Mouse (Mus musculus) forebrain, embryonic 16.5 days (tissue): ENCODE data around the gene Stk10. TPM values are rescaled to one million over a fixed set of nuclear protein-coding genes. Genes with fewer than 3 reads are reported as not detected.

Experiments used
- ATAC-seq: fragments of 200-750 bp; cut with Nextera tagmentation; 2 replicates; pipeline ENCODE4 v1.8.0; 2017; ENCODE audit warnings: mild to moderate bottlenecking, moderate library complexity
- H3K27ac ChIP-seq: fragments of 300-500 bp; sonication (generic); 2 replicates; pipeline ENCODE4 v1.5.1; 2014; ENCODE audit warnings: low read length, control low read depth
- H3K27me3 ChIP-seq: fragments of 300-500 bp; sonication (generic); replicated peaks from 2 replicates; pipeline ENCODE4 v1.6.1; 2014; ENCODE audit warnings: low read length; ENCODE audit not compliant: control insufficient read depth, insufficient read depth
- H3K36me3 ChIP-seq: fragments of 300-500 bp; sonication (generic); 2 replicates; pipeline ENCODE4 v1.6.1; 2014; ENCODE audit not compliant: control insufficient read depth, insufficient read depth
- H3K4me1 ChIP-seq: fragments of 300-500 bp; sonication (generic); replicated peaks from 2 replicates; pipeline ENCODE4 v1.6.1; 2014; ENCODE audit warnings: low read length; ENCODE audit not compliant: control insufficient read depth, insufficient read depth
- H3K4me2 ChIP-seq: fragments of 300-500 bp; sonication (generic); 2 replicates; pipeline ENCODE4 v1.6.1; 2014; ENCODE audit warnings: mild to moderate bottlenecking, low read length, control low read depth
- H3K4me3 ChIP-seq: fragments of 300-500 bp; sonication (generic); replicated peaks from 2 replicates; pipeline ENCODE4 v1.5.1; 2014; ENCODE audit warnings: mild to moderate bottlenecking, low read length, control low read depth
- H3K9ac ChIP-seq: fragments of 300-500 bp; sonication (generic); replicated peaks from 2 replicates; pipeline ENCODE4 v1.6.1; 2014; ENCODE audit warnings: low read depth, low read length, control low read depth
- H3K9me3 ChIP-seq: fragments of 300-500 bp; sonication (generic); 2 replicates; pipeline ENCODE4 v1.6.1; 2016; ENCODE audit warnings: low read length; ENCODE audit not compliant: control insufficient read depth
- WGBS: fragments of 180-500 bp; shearing (Covaris S2); extraction: QIAGEN DNeasy Blood & Tissue Kit; methylation state at CpG from one replicate; pipeline ENCODE4 v1.1.7; 2014; 5-methylcytosine and 5-hydroxymethylcytosine counted together
- polyA plus RNA-seq: library from polyadenylated mRNA; unstranded; fragments of >200 nt; fragmentation: Nextera tagmentation; extraction: Ambion mirVana; gene quantifications from 2 replicates; pipeline ENCODE4 v1.2.1, GENCODE M21; 2015

The Stk10 gene
- polyA plus RNA-seq, 1 experiment from 2014 or later: 2.8 TPM

DNA sequence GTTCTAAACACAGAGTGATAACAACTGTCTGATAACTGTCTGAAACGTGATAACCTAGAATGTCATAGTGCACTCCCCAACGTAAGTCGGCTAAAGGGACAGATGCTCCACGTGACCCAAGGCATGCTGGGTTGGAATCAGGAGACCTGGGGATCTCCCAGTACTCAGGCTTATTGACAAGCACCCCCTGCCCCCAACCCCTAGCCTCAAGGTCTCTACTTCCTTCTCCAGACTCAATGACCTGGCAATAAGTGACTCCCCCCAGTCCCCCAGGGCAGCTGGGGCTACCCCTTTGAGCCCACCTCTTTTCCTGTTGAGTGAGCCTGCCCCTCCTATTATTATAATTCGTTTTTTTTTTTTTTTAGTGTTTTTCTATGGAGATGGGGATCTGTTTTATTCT, 29.6 kb downstream of the Stk10 start:
- no peaks in the 10 kb centered on the region for H3K36me3 ChIP-seq
- no peaks in the 10 kb centered on the region for H3K27me3 ChIP-seq
- no peak overlapping the region for H3K4me3 ChIP-seq
- no peaks in the 10 kb centered on the region for H3K9me3 ChIP-seq
- no peak for ATAC-seq
- WGBS: 63% methylated on average over 5 of the region's 5 CpGs
- H3K4me1 ChIP-seq: no peaks in the 10 kb centered on the region
- no peak overlapping the region for H3K9ac ChIP-seq
- no peak overlapping the region for H3K4me2 ChIP-seq
- no peak overlapping the region for H3K27ac ChIP-seq

DNA sequence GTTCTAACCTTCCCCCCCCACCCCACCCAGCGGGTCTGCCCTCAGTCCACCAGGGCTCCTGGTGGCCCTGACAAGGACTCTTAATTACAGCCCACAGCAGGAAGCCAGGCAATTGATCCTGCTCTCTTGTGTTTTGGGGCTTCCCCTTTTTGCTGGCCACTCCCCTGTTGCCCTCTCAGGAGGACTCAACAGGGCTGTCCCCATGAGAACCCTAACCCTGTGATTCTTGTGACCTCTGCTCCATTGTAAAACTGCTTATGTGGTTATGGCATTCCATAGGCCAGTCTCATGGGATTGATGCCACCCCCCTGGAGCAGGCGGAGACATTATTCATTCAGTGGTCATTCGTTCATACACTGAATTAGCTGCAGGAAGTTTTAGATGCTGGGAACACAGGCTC, 30.6 kb downstream of the Stk10 start:
- H3K9ac ChIP-seq: no peak overlapping the region
- H3K4me3 ChIP-seq: no peak overlapping the region
- H3K4me1 ChIP-seq: no peaks in the 10 kb centered on the region
- WGBS: 25% methylated on average over 3 of the region's 3 CpGs
- no peak overlapping the region for H3K4me2 ChIP-seq
- no peaks in the 10 kb centered on the region for H3K27me3 ChIP-seq
- H3K9me3 ChIP-seq: no peaks in the 10 kb centered on the region
- H3K27ac ChIP-seq: no peak overlapping the region
- H3K36me3 ChIP-seq: no peaks in the 10 kb centered on the region
- no peak for ATAC-seq

DNA sequence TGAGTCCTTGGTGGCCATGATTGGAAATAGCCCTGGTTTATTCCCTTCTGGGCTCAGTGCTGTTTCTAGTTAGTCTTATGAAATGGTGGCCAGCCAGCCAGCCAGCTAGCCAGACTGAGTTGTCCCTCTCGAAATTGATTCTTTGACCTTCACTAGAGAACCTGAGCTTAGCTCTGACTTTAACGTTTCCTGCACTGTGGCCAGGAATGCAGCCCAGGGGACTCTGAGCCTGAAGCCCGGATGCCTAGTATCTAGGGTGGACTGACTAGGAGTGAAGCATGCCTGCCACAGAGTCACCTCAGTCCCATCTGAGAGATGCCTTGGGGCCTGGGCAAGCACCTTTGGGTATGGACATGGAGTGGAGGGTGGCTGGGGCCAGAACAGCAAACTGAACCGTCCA, 31.5 kb downstream of the Stk10 start:
- no peak for ATAC-seq
- H3K4me1 ChIP-seq: no peaks in the 10 kb centered on the region
- H3K36me3 ChIP-seq: no peaks in the 10 kb centered on the region
- H3K27me3 ChIP-seq: no peaks in the 10 kb centered on the region
- 77% methylated on average over 4 of the region's 4 CpGs for WGBS
- H3K9ac ChIP-seq: no peak overlapping the region
- H3K27ac ChIP-seq: no peak overlapping the region
- no peaks in the 10 kb centered on the region for H3K9me3 ChIP-seq
- H3K4me3 ChIP-seq: no peak overlapping the region
- no peak overlapping the region for H3K4me2 ChIP-seq

DNA sequence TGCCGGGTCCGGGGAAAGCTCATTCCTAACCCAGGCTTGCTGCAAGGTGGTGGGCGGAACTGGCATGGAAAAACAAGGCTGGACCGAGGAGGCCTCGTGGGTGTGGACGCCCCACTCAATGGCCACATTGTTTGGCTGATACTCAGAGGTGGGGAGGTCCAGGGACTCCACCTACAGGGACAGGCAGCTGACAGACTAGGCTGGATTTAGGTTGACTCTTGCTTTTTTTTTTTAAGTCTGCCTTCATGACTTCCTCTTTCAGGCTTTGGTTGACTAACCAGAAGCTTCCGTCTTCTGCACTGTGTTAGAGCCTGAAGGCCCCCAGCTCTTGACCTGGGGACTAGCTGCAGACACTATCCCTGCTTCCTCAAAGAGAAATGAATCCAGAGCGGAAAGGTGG, 32.0 kb downstream of the Stk10 start:
- Histone ChIP-seq H3K9me3 (no peaks in the 10 kb centered on the region), H3K9ac (no peak overlapping the region), H3K36me3 (no peaks in the 10 kb centered on the region), H3K4me1 (no peaks in the 10 kb centered on the region), H3K27me3 (no peaks in the 10 kb centered on the region), H3K27ac (no peak overlapping the region), H3K4me3 (no peak overlapping the region), H3K4me2 (no peak overlapping the region)
- no peak for ATAC-seq
- WGBS: 60% methylated on average over 8 of the region's 8 CpGs

DNA sequence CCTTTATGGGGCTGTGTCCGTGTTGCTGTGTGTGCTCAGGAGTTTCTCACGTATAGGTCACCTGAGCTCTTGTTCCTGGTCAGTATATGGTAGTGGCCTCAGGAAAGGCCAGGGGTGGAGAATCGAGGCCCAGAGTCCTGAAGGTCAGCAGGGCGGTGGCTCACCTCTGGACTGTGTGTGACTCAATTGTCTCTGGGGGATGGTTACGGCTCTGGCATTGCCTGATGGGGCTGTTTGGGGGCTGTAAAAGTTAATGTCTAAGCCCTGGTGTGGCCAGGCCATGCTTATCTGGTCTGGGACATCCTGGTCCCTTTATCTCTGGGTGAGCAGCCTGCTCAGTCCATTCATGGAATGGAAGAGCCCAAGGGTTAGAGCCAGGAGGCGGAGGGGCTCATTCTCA, 33.1 kb downstream of the Stk10 start:
- H3K27ac ChIP-seq: no peak overlapping the region
- no peaks in the 10 kb centered on the region for H3K4me1 ChIP-seq
- H3K4me3 ChIP-seq: no peak overlapping the region
- H3K4me2 ChIP-seq: no peak overlapping the region
- WGBS: 94% methylated on average over 6 of the region's 6 CpGs
- no peak for ATAC-seq
- no peaks in the 10 kb centered on the region for H3K36me3 ChIP-seq
- H3K9ac ChIP-seq: no peak overlapping the region
- H3K9me3 ChIP-seq: no peaks in the 10 kb centered on the region
- H3K27me3 ChIP-seq: no peaks in the 10 kb centered on the region

DNA sequence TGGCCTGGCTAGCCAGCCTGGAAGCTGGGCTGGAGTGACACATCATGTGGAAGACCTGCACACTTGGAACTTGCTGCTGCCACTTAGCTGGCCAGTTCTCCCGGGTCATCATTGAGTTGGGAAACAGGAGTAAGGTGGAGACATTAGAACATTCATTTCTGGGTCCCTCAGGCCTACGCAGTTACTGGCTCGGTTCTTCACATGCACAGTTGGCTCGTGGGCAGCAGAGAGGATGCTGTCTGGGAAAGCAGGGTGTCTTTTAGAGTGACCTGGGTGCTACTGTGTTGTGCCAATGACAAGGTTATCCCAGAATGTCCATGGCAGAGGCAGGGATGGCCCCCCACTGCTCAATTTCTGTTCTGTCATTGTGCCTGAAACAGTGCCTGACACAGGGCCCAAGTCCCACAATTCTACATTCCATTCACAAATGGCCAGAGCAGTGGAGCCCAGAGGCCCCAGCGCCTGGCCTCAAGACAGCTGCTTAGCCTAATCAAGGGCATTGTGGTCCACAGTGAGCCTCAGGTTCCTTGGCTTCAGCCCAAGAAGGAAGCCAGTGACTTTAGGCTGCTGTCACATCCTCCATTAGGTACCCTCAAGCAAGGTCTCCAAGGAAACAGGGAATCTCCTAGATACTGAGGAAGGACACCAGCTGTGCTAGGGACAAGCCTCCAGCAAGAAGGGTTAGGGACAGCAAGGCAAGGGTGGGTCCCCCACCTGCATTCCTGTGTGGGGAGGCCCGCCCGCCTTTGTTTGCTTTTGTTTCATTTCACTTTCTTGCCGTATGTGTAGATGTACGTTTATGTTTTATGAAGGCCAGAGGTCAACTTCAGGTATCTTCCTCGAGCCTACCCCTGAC, 34.1 kb downstream of the Stk10 start:
- Histone ChIP-seq H3K4me1 (no peaks in the 10 kb centered on the region), H3K27me3 (no peaks in the 10 kb centered on the region), H3K9me3 (no peaks in the 10 kb centered on the region), H3K4me3 (no peak overlapping the region), H3K36me3 (no peaks in the 10 kb centered on the region), H3K4me2 (no peak overlapping the region), H3K27ac (no peak overlapping the region), H3K9ac (no peak overlapping the region)
- no peak for ATAC-seq
- WGBS: 86% methylated on average over 10 of the region's 10 CpGs

DNA sequence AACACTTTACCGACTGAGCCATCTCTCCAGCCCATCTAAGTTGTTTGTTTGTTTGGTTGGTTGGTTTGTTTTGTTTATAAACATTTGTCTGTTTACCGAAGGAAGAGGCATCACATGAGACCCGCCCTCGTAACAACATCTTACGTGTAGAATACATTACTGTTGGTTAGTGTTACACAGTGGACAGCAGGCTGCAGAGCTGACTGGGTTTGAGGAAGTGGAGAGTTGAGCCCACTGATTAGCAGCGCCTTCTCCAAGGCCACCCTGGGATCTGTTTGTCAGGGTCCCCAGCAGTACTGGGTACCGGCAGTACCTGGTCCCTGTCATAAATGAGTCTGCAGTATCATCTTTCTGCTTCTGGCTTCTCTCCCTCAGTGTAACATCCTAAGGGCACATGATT, 35.0 kb downstream of the Stk10 start:
- 92% methylated on average over 7 of the region's 7 CpGs for WGBS

DNA sequence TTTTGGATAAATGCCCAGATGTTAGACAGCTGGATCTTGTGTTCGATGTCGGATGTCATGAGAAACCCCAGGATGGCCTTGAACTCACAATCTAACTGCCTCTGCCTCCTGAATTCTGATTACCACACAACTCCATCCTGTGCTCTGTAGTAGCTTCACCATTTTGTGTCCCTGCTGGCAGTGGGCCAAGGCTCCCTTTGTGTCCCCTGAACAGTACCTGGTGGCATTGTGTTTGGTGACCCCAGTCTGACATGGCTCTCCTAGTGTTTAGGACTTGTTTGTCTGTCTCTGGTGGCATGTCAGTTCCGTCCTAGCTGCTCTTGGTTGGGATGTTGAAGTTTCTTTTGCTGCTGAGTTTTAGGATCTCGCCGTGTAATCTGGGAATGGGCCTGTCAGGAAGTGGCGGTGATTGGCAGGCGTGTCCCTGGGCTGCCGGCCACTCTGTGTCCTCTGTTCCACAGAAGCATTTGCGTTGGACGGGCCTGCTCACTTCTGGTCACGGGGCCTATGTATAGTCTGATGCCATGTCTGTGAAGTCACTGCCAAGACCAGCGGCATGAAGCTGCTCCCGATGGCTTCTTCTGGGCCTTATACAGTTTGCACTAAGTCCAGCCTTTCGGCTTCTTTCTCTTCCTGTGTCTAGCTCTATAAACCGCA, 35.7 kb downstream of the Stk10 start:
- Histone ChIP-seq H3K9ac (no peak overlapping the region), H3K4me2 (no peak overlapping the region), H3K27me3 (no peaks in the 10 kb centered on the region), H3K36me3 (no peaks in the 10 kb centered on the region), H3K9me3 (no peaks in the 10 kb centered on the region), H3K4me1 (no peaks in the 10 kb centered on the region), H3K27ac (no peak overlapping the region), H3K4me3 (no peak overlapping the region)
- no peak for ATAC-seq
- WGBS: 90% methylated on average over 15 of the region's 15 CpGs

More for the DNA sequence above, 35.0 kb downstream of the Stk10 start:
- H3K27me3 ChIP-seq: no peaks in the 10 kb centered on the region
- no peak overlapping the region for H3K4me2 ChIP-seq
- H3K9me3 ChIP-seq: no peaks in the 10 kb centered on the region
- H3K4me1 ChIP-seq: no peaks in the 10 kb centered on the region
- ATAC-seq: no peak
- H3K36me3 ChIP-seq: no peaks in the 10 kb centered on the region
- no peak overlapping the region for H3K9ac ChIP-seq
- no peak overlapping the region for H3K4me3 ChIP-seq
- H3K27ac ChIP-seq: no peak overlapping the region

DNA sequence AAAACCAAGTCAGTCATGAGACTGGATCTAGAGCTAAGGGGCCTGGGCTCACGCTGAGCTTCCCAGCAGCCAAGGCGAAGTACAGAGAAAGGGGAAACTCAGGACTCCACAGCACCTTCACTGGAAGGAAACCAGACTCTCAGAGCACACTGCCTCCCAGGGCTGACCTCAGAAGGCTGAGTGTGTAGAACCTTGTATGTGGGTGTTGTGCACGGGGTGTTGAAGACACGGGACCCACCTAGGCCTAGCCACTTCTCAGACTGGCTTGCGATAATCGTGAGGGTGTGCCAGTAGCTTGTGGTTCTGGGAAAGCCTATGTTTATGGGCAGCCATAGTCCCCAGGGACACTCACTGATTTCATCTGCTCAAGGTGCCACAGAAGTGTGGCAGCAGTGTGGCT, 38.0 kb downstream of the Stk10 start:
- H3K27me3 ChIP-seq: no peaks in the 10 kb centered on the region
- H3K9ac ChIP-seq: no peak overlapping the region
- no peak overlapping the region for H3K4me3 ChIP-seq
- 83% methylated on average over 6 of the region's 6 CpGs for WGBS
- no peak for ATAC-seq
- H3K4me1 ChIP-seq: no peaks in the 10 kb centered on the region
- no peaks in the 10 kb centered on the region for H3K36me3 ChIP-seq
- no peaks in the 10 kb centered on the region for H3K9me3 ChIP-seq
- H3K27ac ChIP-seq: no peak overlapping the region
- no peak overlapping the region for H3K4me2 ChIP-seq
